Mouse (Mus musculus): ENCODE measurements at regions not wholly inside any gene's neighbourhood (a gene's known extent, or its start where the extent isn't known, plus 50 kb on each side); places are given as distances from the start of the nearest gene placed in this dataset.

GRCm38 (mm10) chr12:71778948-71779347 is 51.9 kb upstream of the Daam1 start:
- 73% methylated on average over 3 of the region's 3 CpGs for WGBS
- no peak for ATAC-seq (replicated peaks; ENCODE audit: low FRiP score, low TSS enrichment, low read depth)
- Histone ChIP-seq H3K4me1 (replicated peaks; ENCODE audit: control insufficient read depth, insufficient read depth, low read length) (0 out of 2 replicates have a peak, but pooled peaks cover 3% of the 10 kb centered on the region), H3K27ac (ENCODE audit: low read depth) (no peak overlapping the region), H3K4me3 (ENCODE audit: low read depth, low read length) (no peak overlapping the region), H3K9ac (ENCODE audit: low read length) (no peak overlapping the region), H3K4me2 (ENCODE audit: low read length) (no peak overlapping the region), H3K9me3 (ENCODE audit: control insufficient read depth, low read length) (no peaks in the 10 kb centered on the region), H3K27me3 (replicated peaks; ENCODE audit: control insufficient read depth, insufficient read depth, low read length) (no peaks in the 10 kb centered on the region), H3K36me3 (ENCODE audit: control insufficient read depth, insufficient read depth, low read length) (no peaks in the 10 kb centered on the region)
- DNase-seq (ENCODE audit: low spot score) = no peak

- Histone ChIP-seq H3K27me3 (replicated peaks; ENCODE audit: control insufficient read depth, insufficient read depth, low read length) (no peaks in the 10 kb centered on the region), H3K4me2 (ENCODE audit: low read length) (no peak overlapping the region), H3K4me1 (replicated peaks; ENCODE audit: control insufficient read depth, insufficient read depth, low read length) (0 out of 2 replicates have a peak, but pooled peaks cover 3% of the 10 kb centered on the region), H3K27ac (ENCODE audit: low read depth) (no peak overlapping the region), H3K36me3 (ENCODE audit: control insufficient read depth, insufficient read depth, low read length) (no peaks in the 10 kb centered on the region), H3K4me3 (ENCODE audit: low read depth, low read length) (no peak overlapping the region), H3K9me3 (ENCODE audit: control insufficient read depth, low read length) (no peaks in the 10 kb centered on the region), H3K9ac (ENCODE audit: low read length) (no peak overlapping the region)
- DNase-seq (ENCODE audit: low spot score) (no peak), ATAC-seq (replicated peaks; ENCODE audit: low FRiP score, low TSS enrichment, low read depth) (no peak)
- WGBS = 32% methylated on average over 6 of the region's 6 CpGs
Observed at GRCm38 (mm10) chr12:71779418-71779817, 51.5 kb upstream of the Daam1 start.

Measured in intestine, embryonic 14.5 days (tissue).